Mouse (Mus musculus) regulatory T cell (primary cell): ENCODE data around the gene Hist2h2ab.
"Not testable (repeated sequence)": the region's sequence is repeated elsewhere in the genome, so short reads cannot be mapped to it uniquely, and the experiment has no call there.

Experiments used
- in situ Hi-C: fragments of 300-600 bp; cut with MboI, MseI; formaldehyde crosslinking; loops from one replicate; pipeline ENCODE4 v1.15.1; 2025; ENCODE audit warnings: high pct_unique_total_duplicates

Hist2h2ab gene

DNA sequence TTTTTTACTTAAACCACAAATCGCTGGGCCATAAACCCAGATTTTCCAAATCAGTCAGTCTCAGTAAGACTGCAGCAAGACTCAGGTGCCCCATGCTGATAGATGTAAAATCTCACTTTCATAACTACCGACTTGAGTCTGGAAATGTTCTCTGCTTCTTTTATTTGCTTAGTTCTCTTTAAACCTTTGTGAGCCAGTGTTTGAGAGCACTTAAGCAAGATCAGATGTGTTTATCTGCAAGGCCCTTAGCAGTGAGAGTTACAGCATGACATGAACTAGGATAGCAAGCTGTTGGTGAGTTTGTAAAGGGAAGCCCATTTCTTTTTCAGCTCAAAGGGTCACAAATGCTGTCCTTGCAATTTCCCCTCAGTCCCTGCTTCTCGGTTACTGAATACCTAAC lies 37.5 kb downstream of the Hist2h2ab start:
- in situ Hi-C loops: no loop called here

DNA sequence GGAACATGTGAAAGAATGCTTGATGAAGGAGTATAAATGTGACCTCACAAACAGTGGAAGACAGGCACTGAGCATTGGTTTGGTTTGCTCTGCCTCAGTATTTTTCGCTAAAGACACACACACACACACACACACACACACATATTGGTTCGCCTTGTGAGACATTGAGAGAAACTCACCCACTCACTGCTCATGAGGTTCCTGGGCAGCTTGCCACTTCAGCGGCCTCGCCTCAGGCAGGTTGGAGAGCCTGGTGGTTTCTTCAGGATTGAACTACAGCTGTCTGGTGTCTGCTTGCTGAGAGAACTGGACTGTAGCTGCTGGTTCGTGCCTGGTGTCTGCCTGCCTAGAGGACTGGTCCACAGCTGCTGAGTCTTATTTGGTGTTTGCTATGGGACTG lies 40.6 kb downstream of the Hist2h2ab start:
- in situ Hi-C loops: no loop called here

DNA sequence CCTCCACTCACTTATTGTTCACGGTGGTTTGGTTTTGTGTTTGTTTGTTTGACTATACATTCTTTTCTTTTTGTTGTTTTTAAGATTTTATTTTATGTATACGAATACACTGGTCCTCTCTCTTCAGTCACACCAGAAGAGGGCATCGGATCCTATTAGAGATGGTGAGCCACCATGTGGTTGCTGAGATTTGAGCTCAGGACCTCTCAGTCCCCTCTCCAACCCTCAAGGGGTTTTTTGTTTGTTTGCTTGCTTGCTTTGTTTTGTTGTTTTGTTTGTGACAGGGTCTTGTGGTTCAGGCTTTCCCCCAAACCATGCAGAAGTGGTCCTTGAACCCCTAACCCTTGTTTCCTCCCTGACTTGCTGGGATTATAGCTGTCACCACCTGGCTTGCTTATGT lies 42.0 kb downstream of the Hist2h2ab start:
- in situ Hi-C loops: no loop called here

DNA sequence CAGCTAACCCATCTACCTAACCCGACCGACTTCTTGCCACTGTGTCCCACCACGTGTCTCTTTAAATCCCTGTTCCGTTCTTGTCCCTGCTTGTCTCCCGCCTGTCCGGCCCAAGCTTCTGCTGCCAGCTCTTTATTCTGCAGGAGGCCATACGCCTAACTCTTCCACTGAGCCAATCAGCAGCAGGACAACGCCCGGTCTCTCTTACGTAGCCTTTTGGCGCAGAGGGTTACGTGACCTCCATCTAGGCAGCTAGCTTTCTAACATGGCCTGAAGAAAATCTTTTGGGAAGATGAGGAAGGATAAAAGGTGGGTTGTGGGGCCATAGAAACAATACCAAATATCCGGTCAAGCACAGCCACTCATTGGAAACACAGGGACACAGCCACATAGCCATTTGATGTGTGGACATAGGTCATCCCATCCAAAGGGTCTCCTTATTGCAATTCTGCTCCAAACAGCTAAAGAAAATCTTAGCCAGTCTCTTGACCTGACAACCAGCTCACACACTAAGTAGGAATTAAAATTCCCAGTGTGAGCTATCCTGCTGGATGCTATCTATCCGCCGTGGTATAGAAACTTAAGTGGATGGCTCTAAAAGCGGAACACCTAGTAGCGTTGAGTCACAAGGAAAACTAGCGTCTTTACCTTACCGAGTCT lies 42.7 kb downstream of the Hist2h2ab start:
- in situ Hi-C loops: no loop called here

DNA sequence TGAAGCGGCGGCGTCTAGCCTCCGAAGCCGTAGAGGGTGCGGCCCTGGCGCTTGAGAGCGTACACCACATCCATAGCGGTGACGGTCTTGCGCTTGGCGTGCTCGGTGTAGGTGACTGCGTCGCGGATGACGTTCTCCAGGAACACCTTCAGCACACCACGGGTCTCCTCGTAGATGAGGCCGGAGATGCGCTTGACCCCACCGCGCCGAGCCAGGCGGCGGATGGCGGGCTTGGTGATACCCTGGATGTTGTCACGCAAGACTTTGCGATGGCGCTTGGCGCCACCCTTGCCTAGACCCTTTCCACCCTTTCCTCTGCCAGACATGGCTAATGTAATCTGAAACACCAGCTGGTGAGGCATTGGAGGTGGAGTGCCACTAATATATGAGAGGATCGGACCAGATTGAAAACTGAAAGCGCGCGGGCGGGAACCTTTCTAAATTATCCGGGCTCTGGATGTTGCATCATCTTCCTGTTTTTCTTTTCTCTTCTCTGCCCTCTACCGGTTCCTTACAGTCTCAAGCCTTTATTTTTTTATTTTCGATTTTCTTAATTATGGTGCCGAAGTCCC lies 43.4 kb downstream of the Hist2h2ab start, which contains the start of gene Hist2h4:
TSS of gene Hist2h4 (minus strand) at position 333 of the 572 bp plus-strand sequence.
- in situ Hi-C loops: no loop called here

DNA sequence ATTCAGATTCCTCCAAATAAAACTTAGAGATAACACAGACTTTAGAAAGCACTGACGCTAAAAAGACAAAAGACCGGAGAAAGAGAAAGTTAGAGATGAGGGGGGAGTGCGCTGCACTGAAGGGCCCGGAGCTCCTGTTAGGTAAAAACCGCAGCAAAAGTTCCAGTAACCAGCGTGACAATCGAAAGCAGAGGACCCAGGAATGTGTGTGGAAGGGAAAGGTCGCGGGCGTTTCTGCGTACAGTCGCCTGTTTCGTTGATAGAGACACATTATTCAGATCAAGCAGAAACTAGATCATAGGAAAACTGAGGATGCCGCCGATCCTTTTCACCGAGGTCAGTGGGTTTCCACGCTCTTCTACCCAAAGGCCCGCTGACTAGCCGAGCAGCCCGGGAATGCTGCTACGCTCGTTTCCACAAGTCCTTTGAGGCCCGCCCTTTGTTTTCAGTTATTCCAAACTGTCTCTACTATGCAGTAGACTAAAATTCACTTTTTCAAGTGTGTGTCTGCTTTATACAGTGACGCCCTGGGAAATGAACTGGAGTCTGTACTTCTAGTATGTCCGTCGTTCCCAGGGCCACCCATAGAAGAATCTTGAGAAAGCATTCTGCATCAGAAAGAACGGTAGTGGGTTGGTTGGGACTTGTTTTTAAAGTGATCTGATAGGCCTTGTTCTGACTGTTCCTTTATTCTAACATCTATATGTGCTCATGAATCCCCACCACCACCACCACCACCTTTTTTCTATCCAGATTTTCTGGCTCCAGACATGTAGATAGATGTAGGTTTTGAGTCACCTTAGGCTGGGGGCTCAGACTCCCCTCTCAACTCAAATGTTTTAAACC lies 44.1 kb downstream of the Hist2h2ab start:
- in situ Hi-C loops: no loop called here

DNA sequence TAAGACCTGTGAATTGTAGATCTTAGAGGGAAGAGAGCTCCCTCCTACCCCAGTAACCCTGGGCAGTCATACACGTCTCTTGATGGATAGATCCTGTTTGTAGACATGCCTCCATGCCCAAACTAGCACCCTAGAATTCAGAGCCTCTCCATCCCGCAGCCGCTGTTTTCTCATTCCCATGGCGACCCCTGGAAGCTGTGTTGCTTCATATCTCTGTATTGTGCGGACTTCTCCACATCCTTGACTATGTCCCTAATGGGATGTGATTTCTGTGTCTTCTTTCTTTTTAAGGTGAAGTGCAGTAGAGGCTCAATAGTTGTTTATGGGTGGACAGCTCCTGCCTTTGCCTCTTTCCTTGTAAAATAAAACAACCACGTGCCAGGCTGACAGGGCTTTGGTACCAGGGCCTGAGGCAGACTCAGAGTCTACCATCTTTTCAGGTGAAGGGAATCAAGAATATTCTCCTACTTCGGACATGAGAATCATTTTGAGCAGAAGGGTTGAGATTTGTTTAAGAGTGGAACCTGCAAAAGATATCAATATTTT lies 44.8 kb downstream of the Hist2h2ab start:
- in situ Hi-C loops: no loop called here

DNA sequence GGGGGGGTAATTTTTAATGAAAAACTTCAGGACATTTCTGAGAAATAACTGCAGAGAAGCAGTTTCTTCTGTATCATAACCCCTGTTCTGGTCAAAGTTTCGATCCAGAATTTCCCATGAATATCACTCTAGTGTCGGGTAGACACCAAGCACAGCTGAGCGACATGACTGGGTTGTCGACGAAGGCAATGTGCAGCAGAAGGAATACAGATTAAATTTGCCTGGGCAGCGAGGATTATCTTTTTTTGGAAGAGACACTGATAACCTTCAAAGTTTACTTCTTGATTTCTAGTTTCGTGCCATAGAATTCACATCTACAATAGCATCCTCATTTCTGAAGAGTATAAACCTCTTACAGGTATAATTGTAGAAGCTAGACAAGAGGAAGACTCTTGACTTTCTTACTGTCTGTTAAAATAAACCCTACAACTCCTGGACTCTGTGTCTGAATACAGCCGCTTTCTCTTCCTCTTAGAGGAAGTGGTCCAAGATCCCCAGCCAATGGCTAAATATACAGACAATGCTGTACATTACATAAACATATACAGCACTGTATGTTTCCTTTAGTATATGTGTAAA lies 46.6 kb downstream of the Hist2h2ab start:
- in situ Hi-C loops: no loop called here

DNA sequence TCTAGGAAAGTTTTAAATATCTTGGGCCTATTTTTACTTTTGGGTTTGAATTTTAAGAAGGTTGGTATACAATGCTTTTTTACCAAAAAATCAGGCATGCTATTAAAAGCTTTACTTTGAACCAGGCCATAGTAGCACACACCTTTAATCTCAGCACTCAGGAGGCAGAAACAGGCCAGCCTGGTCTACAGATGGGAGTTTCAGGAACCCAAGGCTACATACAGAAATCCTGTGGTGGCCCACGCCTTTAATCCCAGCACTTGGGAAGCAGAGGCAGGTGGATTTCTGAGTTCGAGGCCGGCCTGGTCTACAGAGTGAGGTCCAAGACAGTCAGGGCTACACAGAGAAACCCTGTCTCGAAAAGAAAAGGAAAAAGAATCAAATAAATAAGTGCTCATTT lies 47.9 kb downstream of the Hist2h2ab start:
- in situ Hi-C loops: no loop called here

DNA sequence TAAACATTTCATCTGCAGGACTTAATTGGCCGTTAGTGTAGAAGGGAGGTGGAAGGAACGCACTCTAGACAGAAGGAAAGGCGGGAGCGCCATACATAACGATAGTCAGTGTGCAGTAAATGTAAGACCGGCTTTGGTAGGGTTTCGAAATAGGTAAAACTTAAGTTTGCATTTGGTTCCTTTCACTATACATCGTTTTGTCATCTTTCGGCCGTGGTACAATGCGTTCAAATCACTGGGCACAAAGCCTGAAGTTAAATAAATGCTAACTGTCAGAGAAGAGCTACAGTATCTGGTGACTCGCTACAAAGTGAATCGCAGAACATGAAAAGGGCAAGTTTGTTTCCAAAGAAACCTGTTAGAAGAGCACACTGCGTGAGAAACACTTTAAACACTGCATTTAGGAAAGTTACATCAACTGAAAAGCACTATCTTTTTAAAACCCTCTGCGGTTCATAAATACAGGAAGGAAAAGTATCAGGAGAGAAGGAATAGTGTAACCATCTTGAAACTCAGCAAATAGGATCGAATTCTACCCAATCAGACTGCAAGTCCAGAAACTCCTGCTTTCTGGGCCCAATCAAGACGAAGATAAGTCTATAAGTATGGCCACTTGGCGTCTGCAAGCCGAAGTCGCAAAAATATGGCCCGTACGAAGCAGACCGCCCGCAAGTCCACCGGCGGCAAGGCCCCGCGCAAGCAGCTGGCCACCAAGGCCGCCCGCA lies 48.5 kb downstream of the Hist2h2ab start, which contains the start of gene Hist2h3b:
TSS of gene Hist2h3b (plus strand) at position 604 of the 725 bp plus-strand sequence.
- in situ Hi-C loops: no loop called here

DNA sequence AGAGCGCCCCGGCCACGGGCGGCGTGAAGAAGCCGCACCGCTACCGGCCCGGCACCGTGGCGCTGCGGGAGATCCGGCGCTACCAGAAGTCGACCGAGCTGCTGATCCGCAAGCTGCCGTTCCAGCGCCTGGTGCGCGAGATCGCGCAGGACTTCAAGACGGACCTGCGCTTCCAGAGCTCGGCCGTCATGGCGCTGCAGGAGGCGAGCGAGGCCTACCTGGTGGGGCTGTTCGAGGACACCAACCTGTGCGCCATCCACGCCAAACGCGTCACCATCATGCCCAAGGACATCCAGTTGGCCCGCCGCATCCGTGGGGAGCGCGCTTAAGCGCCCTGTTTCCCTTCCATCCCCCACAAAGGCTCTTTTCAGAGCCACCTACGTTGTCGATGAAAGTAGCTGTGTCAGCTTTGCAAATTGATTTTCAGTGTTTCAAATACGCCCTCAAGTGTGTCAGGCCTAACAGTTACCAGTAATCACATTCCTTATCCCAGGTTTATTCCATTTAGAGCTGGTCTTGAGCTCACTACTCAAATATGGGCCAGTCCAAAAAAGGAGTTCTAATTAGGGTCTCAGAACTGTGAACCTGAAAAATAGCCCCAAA lies 49.2 kb downstream of the Hist2h2ab start:
- in situ Hi-C loops: not testable (repeated sequence)
